Mouse (Mus musculus) NIH3T3 (cell line): ENCODE data around the gene Slc22a20.

Experiments
- DNase-seq: peaks from one replicate; pipeline ENCODE4 v3.0.0-alpha.2; 2012; ENCODE audit warnings: low read depth

Gene Slc22a20

GRCm38 (mm10) chr19:5989585-5989984 lies 3.6 kb upstream of the Slc22a20 start:
- no peak for DNase-seq

- peak; percentile 84 for DNase-seq
These were observed 3.0 kb upstream of the Slc22a20 start for GRCm38 (mm10) chr19:5988815-5989452.

GRCm38 (mm10) chr19:5988027-5988814 lies 2.3 kb upstream of the Slc22a20 start:
- DNase-seq: peak; percentile 86

- no peak for DNase-seq
These were observed 5.5 kb downstream of the Slc22a20 start for GRCm38 (mm10) chr19:5980477-5980876.

GRCm38 (mm10) chr19:5977717-5978116 lies 8.2 kb downstream of the Slc22a20 start:
- peak; percentile 94 for DNase-seq

- peak; percentile 59 for DNase-seq
These were observed 10.3 kb downstream of the Slc22a20 start for GRCm38 (mm10) chr19:5975676-5976075.

GRCm38 (mm10) chr19:5975112-5975511 lies 10.8 kb downstream of the Slc22a20 start:
- peak; percentile 36 for DNase-seq

GRCm38 (mm10) chr19:5967664-5968063 lies 18.3 kb downstream of the Slc22a20 start:
- no peak for DNase-seq

GRCm38 (mm10) chr19:5966786-5967185 lies 19.2 kb downstream of the Slc22a20 start:
- no peak for DNase-seq

GRCm38 (mm10) chr19:5965910-5966309 lies 20.0 kb downstream of the Slc22a20 start:
- peak; percentile 51 for DNase-seq

- DNase-seq: peak; percentile 95
These were observed 20.7 kb downstream of the Slc22a20 start for GRCm38 (mm10) chr19:5965280-5965679.

GRCm38 (mm10) chr19:5964804-5965203 lies 21.1 kb downstream of the Slc22a20 start:
- DNase-seq: no peak

GRCm38 (mm10) chr19:5963883-5964562 lies 21.9 kb downstream of the Slc22a20 start, which contains the start of gene Pola2:
Pola2 (minus strand) TSS chr19:5964202.
- peak; percentile 93 for DNase-seq

- peak; percentile 58 for DNase-seq
These were observed 23.3 kb downstream of the Slc22a20 start for GRCm38 (mm10) chr19:5962651-5963050.

GRCm38 (mm10) chr19:5957371-5957770 lies 28.6 kb downstream of the Slc22a20 start:
- no peak for DNase-seq

GRCm38 (mm10) chr19:5956685-5957084 lies 29.3 kb downstream of the Slc22a20 start:
- peak; percentile 97 for DNase-seq

GRCm38 (mm10) chr19:5955704-5956670 lies 30.0 kb downstream of the Slc22a20 start:
- DNase-seq: peak; percentile 97

GRCm38 (mm10) chr19:5954936-5955335 lies 31.0 kb downstream of the Slc22a20 start:
- DNase-seq: no peak

- DNase-seq: peak; percentile 65
These were observed 31.8 kb downstream of the Slc22a20 start for GRCm38 (mm10) chr19:5954031-5954710.

- no peak for DNase-seq
These were observed 32.7 kb downstream of the Slc22a20 start for GRCm38 (mm10) chr19:5953201-5953770.
